Mouse (Mus musculus): ENCODE measurements around the gene 1700011L22Rik.
A peak's percentile ranks its signal among the peaks of the same experiment; 100 is the strongest.

Gene 1700011L22Rik

DNA sequence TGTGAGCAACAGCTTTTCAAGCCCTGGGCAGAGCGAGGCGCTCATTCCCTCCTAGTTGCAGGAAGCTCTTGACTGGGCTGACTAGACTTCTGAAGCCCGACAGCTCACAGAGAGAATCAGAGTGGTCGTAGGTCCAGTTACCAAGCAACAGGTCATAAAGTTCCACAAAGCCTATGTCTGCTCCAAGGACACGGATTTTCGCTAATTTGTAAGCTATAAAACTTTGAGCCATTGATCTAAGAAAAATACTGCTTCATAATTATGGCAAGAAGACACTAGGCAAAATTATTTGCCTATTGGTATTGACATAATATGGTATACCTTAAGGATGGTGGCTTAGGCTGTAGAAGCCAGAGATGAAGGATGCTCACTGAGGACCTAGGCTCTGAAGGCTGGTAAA lies at the start of gene 1700011L22Rik:
1700011L22Rik (minus strand) TSS at position 101 of the 400 bp plus-strand sequence.
- no peak for DNase-seq

DNA sequence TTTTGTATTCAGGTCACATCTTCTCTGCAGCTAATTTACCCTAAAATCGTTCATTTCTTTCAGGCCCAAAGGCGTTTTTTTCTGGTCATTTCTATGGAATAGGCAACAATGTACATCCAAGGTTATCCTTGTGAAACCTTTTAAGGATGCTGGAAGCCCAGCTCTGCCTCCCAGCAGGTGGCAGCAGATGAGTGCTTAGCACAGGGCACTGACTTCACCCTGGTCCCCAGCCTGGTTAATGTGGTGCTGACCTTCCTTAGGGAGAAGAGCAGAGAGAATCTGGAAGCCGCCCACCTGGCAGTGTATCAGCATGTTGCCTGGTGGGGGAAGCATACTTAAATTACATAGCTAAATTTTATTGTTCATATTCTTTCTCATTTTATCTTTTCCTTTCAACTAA lies 49.4 kb upstream of the 1700011L22Rik start:
- DNase-seq: peak; percentile 62 to 68

DNA sequence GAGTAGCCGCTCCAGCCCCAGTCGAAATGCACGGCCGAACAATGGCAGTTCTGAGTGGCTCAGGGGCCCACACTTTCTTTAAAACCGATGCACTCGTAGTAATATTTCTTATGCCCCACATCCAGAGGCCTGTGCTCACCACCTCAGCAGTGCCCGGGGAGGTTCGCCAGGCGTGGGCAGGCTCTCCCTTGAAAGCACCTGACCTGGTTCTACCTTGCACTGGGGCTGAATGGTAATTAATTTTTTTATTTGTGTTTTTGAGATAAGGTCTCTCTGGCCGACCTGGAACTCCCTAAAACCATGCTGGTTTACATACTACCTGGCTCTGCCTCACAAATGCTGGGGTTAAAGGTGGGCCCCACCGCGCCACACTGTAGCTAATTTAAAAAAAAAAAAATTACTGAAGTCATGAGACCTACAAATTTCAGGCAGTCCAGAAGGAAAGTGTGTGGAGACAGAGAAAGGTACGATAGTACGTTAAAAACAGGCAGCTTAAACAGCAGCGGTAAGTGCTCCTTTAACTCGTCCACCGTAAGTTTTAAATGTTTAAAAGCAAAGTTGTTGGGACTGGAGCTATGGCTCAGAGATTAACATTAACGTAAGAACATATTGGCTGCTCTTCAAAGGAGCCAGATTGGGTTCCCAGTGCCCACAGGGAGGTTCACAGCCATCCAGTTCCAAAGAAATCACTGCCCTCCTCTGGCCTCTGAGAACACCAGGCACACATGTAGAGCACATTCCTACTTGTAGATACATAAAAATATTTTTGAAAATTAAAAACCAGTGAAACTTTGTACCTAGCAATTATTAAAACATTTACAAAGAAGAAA lies 47.1 kb upstream of the 1700011L22Rik start:
- DNase-seq: no peak

DNA sequence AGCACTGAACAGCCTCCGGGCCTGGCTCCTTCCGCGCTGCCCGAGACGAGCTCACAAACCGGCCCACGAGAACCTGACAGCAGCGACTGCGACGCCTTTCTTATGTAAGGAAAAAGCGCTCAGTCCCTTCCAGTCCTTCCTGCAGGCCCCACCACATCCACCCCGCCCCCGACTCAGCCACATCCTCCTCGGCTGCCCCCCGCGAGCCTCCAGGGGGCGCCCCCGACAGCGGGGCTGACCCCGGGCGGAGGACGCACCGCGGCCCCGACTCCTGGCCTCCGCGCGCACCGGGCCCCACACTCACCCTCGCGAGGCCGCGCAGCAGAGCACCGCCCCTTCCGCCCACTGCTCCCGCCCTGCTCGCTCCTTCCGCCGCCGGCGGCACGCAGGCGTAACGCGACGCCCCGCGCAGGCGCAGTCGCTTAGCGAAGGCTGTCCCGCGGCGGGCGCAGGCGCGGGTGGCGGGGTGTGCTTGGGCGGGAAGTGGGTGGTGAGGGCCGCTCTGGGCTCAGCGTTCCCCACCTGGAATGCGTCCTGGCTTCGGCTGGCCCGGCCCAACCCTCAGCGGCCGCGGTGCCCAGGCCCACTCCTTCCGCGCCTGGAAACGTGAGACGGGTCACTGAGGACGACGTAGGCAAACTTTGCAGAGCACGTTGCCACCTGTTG lies 46.4 kb upstream of the 1700011L22Rik start, which contains the start of gene Mmaa:
Mmaa (minus strand) TSS at position 328 of the 666 bp plus-strand sequence.
- DNase-seq: peak; percentile 97 to 98

DNA sequence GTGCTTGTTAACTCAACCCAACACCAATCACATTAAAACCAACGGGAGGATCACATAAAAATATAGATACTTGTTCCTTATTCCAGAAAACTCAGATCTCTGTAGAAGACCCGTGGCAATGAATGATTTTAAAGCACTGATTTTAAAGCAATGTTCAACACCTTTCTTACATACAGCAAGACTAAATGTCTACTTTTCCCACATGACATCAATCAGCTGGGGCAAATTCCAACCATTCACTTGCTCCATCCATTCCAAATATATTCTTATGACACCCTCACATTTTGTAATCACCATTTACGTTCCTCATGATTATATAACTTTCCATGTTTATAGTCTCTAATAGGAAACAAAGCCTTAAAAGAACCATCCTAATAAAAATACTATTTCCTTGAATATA lies 45.5 kb upstream of the 1700011L22Rik start:
- DNase-seq: no peak

DNA sequence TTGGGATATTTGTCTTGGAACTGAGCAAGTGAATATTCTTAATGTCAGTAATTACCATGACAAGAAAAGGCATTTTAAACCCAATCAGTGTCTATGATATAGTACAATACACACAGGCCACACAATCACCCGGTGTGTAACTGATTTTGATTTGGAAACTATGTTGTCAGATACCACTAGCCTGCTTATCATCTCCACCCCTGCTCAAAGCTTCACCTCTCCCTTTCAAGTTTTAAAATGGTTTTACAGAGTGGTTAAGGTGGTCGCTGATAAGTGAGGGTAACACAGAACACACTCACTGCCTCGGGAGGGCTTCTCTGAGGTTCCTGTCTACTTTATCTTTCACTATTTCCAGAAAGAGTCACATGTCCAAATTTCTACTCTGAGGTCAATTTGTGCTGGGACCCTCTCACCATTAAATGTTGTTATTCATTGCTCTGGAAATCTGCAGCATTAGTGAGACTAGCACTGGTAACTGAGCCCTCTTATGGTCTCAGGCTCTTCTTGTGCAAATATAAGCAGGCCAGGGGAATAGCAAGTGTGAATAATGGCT lies 44.4 kb upstream of the 1700011L22Rik start:
- no peak for DNase-seq

DNA sequence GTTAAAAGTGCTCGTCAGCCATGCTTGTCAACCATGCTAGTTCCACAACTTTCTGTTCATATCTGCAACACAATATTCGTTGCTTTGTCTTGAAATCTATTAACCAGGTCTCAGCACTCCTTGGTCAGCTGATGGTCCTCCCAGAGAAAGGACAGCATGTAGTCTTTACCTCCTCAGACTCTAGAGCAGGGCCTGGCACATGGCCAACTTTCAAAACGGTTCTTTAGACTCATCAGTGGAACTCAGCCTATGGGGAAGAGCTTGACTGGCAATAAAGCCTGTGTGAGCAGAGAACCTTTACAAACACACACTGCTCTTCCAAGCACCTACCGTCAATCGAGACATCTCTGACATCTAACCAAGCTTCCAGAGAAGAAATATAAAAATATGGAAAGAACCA lies 41.2 kb upstream of the 1700011L22Rik start:
- no peak for DNase-seq

DNA sequence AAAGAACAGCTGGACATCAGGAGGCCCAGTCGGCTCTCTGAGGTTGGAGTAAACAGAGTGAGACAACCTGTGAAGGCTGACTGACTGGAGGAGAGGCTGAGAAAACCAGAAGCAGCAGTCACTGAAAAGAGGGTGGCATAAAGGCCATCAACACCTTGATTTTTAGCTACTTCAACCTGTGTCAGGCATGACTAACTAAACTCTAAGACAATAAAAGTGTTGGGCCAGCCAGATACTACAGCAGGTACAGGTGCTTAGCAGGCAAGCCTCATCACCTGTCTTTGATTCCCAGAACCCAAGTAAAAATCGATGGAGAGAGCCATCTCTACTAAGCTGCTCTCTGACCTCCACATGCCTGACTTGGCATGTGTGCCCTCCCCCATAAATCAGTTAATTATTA lies 40.3 kb upstream of the 1700011L22Rik start:
- DNase-seq: no peak

DNA sequence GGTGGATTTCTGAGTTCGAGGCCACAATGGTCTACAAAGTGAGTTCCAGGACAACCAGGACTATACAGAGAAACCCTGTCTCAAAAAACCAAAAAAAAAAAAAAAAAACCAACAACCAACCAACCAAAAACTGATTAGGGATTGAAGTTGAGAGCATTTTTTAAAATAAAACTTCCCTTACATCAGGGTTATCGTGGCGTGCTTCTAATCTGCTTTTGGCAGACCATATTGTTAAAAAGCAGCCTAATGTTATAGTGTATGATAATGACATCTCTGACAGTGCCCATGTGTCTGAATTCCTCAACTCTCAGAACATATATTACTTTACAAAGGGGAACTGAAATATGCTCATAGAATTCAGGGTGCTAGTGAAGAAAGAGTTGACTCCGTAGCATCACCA lies 39.9 kb upstream of the 1700011L22Rik start:
- no peak for DNase-seq

DNA sequence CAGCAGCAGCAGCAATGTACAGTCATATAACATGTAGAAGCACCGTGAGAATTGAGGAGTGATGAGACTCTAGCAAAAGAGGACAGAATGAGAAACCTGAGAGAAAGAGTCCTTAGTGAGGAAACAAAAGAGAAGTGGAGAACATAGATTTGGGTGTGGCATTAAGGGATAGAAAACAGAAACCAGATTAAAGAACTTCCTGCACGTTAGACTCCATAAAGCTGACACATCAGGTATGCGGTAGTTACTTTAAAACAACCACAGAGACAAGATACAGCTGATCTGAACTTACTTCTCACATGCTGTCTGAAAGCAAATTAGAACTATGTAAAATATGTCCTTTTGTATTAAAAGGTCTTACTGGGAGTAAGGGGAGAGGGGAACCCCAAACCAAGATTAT lies 38.1 kb upstream of the 1700011L22Rik start:
- DNase-seq: no peak

DNA sequence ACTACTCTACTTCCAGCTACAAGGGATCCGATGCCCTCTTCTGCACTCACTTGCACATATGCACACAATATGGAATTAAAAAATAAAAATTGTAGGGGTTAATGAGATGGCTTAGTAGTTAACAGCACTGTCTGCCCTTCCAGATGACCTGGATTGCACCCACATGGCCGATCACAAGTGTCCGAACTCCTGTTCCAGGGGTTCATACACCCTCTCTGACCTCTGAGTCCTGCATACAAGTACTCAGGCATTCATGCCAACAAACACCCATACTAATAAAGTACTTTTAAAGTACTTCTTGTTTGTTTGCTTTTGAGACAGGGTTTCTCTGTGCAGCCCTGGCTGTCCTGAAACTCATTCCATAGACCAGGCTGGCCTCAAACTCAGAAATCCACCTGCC lies 36.3 kb upstream of the 1700011L22Rik start:
- DNase-seq: no peak

DNA sequence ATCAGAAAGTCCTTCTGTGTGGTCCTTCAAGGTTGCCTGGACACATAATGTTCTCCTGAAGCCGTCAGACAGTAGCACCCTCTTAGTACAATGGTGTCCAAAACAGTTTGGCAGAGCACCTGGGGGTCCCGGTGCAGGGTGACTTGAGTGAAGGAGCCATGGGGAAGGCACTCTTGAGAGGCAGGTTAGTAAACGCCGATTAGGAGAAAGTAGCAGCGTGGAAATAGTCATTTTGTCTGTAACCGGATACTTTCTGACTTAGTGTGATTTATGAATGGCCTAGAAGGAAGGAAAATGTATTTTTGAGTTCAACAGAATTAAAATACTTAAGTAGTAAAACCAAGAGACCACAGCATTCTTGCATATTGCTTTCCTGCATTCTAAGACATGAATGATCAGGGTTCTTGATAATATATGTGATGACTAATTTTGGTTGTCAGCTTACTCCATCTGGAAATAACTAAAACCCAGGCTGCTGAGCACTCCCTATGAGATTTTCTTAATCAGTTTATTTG lies 33.1 kb upstream of the 1700011L22Rik start:
- no peak for DNase-seq

DNA sequence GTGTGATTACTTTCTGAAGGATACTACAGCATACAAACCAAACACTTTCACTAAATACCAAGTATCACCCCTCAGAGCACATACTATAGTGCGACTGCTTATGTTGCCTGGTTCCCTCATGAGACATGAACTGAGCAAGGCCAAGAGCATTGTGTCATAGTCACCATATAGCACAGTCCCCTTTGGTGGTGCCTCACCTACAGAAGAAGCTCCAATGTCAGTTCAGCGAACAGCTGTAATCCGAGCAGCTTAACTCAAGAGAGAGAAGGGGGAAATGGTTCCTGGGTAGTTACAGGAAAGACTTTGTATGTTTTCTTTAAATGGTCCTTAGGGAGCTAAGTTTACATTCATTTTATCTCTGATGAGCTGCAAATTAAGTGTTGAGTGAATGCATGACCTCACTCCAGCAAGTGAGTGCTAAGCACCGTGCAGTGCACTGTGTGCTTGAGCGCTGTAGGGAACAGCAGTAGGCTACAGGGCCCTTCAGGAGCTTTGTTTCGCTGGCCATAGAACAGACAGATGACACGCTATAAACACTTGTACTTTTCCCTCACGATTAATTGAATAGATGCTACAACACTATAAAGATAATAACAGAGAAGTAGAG lies 29.0 kb upstream of the 1700011L22Rik start:
- DNase-seq: no peak

DNA sequence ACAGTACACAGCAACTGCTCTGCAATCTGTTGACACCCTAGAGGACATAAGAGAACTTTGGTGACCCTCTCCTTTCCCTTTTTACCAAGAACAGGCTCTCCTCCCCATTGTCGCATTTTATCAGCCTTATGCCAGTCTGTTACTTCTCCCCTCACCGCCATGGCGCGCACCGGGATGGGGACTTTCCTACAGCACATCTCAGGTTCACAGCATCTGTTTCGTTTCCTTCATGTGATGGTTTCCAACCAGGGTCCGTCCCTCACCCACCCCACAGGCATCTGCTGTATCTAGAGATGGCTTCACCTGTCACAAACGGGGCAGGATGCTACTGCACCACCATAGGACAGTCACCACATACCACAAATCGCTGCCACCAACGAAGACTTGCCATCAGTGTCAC lies 26.6 kb upstream of the 1700011L22Rik start:
- DNase-seq: no peak

DNA sequence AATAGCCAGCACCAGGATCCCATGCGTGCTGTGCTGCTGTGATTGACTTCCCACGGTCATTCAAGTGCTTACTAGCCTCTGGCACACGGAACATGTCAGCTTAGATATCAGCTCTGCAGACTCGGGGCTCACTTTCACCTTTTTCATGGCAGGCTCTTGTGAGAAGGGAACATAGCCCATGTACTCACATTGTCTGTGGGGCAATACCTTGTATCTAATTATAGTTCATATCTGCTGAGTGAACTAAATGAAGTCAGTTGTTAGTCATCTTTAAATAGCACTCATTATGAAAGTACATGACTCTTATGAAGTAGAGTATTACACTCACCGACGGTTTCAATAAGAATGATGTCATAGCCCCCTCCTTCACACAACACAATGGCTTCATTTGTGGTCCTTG lies 25.4 kb upstream of the 1700011L22Rik start:
- no peak for DNase-seq

DNA sequence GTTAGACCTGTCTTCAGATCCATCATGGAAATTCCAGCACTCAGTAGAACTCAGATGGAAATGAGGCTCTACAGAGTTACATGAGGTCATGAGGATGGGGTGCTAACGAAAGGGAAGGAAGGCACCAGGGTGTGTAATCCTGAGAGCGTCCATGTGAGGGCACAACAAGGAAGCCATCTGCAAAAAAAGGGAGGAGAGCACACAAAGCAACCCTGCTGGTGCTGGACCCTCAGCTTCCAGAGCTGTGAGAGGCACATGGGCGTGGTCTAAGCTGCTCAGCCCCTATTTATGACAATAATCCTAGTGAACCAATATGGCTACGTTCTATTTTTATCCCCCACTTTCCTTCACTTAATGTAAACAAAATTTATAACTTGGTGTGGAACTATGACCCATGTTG lies 24.3 kb upstream of the 1700011L22Rik start:
- no peak for DNase-seq

DNA sequence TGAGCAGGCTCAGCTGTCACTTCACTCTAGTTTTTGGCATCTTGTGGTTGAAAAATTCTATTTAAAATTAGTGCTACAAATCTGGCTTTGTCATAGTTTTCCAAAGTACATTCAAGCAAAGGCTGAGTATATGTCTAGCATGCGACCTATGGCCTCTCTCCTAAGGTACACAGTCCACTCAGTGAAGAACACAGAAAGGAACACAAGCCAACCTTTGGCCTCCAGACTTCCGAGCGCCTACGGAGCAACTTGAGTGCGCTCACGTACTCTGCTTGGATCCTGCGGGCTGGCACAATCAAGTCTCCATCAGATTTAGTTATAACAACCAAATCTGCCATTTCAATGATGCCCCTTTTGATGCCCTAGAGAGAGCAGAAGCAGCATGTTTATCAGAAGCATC lies 20.6 kb upstream of the 1700011L22Rik start:
- no peak for DNase-seq

DNA sequence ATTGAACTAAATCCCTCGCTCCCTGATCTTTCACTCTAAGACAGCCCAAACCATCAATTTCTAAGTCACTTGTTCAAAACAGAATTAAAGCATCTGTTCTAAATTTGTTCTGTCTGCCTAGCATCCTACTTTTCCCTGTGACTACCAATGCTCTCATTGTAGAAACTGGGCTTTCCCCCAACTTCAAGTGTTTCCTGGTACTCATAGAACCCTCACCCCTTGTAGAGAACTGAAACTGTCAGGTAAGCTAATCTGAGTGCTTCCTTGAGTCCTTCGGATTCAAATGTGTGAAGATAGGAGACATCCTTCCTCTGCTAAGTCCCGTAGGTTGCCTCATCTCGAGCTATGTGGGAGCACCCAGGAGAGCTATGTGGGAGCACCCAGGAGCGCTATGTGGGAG lies 13.6 kb upstream of the 1700011L22Rik start:
- DNase-seq: peak in 1 of 2 experiments; percentile 15

DNA sequence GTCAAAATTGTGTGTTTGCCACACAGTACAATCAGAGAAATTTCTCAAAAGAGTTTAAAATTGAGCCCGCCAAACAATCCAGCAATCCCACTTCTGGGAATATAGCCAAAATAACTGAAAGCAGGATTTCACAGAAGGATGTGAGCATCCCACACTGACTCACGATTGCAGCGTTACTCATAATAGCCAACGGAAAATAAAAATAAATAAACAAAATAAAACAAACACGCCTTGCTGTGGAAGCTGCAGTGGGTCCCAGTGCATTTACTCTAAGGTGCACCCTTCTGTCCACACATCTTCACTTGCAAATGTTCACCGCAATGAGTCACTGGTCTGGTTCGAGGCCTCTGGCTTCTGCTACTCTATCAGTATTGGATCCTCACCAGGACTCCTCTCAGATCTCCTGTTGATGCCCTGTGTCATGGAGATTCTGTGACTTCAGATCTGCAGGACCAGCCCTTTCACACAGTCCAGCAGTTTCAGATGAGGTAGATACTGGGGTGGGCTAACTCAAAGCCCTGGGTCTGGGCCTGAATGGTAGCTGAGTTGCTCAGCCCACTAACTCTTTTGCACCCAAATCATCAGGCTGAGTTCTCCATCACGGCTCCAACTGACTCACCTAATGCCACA lies 7.8 kb upstream of the 1700011L22Rik start:
- DNase-seq: no peak

DNA sequence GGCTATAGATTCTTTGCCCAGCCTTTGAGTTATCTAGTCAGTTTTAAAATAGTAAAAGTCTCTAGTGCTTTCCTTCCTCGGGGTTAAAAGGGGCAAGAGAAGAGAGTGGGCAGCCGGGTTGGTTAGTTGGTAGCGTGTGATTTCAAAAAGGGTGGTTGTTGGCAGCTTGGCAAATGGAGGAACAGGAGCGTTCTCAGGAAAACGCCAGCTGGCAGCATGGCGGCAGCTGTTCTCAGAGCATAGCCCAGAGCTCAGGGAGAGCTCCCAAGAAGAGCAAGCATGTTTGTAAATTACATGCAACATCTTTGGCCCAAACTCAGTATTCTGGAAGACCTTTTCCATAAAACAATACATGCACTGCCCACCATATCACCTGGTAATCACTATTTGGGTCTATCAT lies 5.4 kb upstream of the 1700011L22Rik start:
- no peak for DNase-seq

DNA sequence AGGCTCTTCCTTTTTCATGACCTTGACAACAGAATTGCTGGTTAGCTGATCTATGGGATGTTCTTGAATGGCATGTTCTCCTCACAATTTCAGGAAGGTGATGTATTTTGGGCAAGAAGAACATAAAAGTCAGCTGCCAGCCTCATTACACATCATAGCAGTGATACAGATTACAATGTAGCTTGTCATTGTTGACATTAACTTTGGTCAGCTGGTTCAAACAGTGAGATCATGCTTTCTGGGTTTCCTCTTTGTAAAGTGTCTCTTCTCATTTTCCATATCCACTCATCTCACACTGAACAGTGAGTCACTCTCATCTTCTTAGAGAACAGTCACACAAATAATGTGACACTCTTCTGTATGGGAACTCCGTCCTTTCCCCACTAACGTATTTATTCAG lies 4.9 kb downstream of the 1700011L22Rik start:
- no peak for DNase-seq

DNA sequence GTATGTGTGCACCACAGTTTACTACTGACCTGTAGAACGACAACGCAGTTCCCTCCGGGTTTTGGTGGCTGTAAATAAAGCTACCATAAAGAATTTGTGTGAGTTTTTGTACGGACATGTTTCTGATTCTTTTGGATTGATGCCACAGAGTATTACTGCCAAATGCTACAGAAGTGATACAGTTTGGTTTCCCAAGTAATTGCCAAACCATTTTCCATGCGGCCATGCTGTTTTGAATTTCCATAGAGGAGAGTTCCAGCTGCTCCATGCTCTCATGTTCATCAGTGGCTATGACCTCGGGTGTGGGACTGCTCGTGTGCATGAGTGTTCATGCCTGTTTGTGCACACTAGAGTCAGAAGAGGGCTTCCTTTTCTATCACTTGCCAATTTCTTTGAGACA lies 8.4 kb downstream of the 1700011L22Rik start:
- DNase-seq: no peak

DNA sequence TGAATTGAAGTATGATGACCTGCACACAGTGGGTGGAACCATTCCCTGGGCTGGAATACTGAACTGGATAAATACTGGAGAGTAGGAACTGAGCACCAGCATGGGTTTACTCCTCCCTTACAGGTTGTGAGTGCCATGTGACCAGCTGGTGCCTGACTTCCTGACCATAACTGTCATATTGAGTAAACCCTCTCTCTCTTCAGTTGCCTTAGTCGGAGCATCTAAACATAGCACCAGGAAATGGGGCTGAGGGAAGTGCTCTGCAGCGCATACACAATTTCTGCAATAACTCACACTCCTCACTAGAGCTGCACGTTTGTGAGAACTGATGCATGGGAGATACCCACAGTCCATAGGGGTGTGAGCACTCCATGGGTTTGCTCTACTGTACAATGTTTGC lies 9.1 kb downstream of the 1700011L22Rik start:
- no peak for DNase-seq

Data from lung, adult 18-20 months (tissue).